Mouse (Mus musculus): Measurements from ENCODE around the gene Prok2. TPM values are rescaled to one million over a fixed set of nuclear protein-coding genes. Genes with fewer than 3 reads are reported as not detected.

Prok2 gene
- total RNA-seq (2021), result not detected
- not detected in 2 replicates for polyA plus RNA-seq (2012; rRNA removed)
- long read RNA-seq, result 0 reads

- intact Hi-C loops (cut with DNase I), result no loop called here
- under 1% methylated on average over 56 of the region's 61 CpGs for WGBS
- H3K36me3 ChIP-seq (ENCODE audit: control insufficient read depth, insufficient read depth, low read length), result no peaks in the 10 kb centered on the region
- no peak within 1 kb of the TSS for H3K9ac ChIP-seq (ENCODE audit: low read depth, low read length)
- no peaks in the 10 kb centered on the region for H3K4me1 ChIP-seq (ENCODE audit: control insufficient read depth, insufficient read depth, low read length)
- H3K4me3 ChIP-seq, result peak within 1 kb of the TSS; percentile 4; the same call in 1 of the 2 replicates
- peak in 1 of 2 experiments; percentile 6 for DNase-seq
- no peak within 1 kb of the TSS for H3K27ac ChIP-seq
- H3K27me3 ChIP-seq (ENCODE audit: control insufficient read depth, insufficient read depth, low read length), result peaks cover 14% of the 10 kb centered on the region
- no peak for TF ChIP-seq POLR2A (IDR thresholded peaks at IDR 0.05; ENCODE audit: insufficient read depth, low read depth, low read length)
- H3K79me2 ChIP-seq (replicated peaks; ENCODE audit: control insufficient read depth, insufficient read depth, low read length), result no peaks in the 10 kb centered on the region
Observed at GRCm38 (mm10) chr6:99725971-99726561, at the start of gene Prok2. TSS of gene Prok2 (minus strand) at chr6:99726392.

DNA sequence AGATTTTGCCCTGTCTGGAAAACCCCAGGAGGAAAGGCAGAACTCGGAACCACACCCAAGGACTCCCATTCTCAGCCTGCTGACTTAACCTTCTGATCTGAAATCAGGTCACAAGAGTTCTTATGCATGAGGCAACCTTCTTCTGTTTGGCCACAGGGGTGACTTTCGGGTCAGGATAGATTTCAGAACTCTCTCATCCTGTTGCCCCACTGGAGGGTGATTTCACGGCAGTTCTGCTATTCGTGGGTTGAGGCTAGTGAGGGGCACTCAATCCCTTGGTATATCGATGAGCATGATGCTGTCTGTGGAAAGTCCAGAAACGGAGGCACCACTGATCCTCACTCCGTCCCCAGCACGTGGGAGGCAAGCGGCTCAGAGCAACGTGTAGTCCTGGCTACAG lies 48.5 kb upstream of the Prok2 start:
- Histone ChIP-seq H3K27ac (no peak overlapping the region), H3K4me1 (ENCODE audit: control insufficient read depth, insufficient read depth, low read length) (no peaks in the 10 kb centered on the region), H3K4me3 (no peak overlapping the region), H3K36me3 (ENCODE audit: control insufficient read depth, insufficient read depth, low read length) (no peaks in the 10 kb centered on the region), H3K9ac (ENCODE audit: low read depth, low read length) (no peak overlapping the region), H3K79me2 (replicated peaks; ENCODE audit: control insufficient read depth, insufficient read depth, low read length) (no peaks in the 10 kb centered on the region), H3K27me3 (ENCODE audit: control insufficient read depth, insufficient read depth, low read length) (no peaks in the 10 kb centered on the region; the same call in 1 of the 2 replicates)
- WGBS, result 73% methylated on average over 10 of the region's 10 CpGs
- intact Hi-C loops (cut with DNase I), result no loop called here
- no peak for DNase-seq
- TF ChIP-seq POLR2A (IDR thresholded peaks at IDR 0.05; ENCODE audit: insufficient read depth, low read depth, low read length) (no peak), EP300 (IDR thresholded peaks at IDR 0.05; ENCODE audit: insufficient read depth, low read depth, low read length) (no peak), CTCF (IDR thresholded peaks at IDR 0.05) (no peak)

DNA sequence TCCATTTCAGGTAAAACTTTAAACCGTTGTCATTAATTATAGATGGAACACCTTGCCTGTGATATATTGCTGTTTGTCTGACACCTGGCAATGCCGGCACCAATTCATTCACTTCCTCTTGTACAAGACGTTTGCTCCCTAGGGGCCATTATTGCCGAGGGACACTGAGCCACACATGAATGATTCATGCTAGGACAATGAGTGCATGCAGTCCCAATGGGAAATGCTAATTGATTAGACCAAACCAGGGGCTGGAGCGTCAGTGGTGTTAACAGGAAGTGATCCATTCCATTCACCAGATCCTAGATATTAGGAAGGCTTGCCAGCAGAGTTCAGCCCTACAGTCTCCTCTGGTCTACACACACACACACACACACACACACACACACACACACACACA lies 42.3 kb upstream of the Prok2 start:
- no peaks in the 10 kb centered on the region for H3K36me3 ChIP-seq (ENCODE audit: control insufficient read depth, insufficient read depth, low read length)
- WGBS, result 30% methylated on average over 5 of the region's 5 CpGs
- intact Hi-C loops (cut with DNase I), result no loop called here
- no peak overlapping the region for H3K27ac ChIP-seq
- H3K9ac ChIP-seq (ENCODE audit: low read depth, low read length), result no peak overlapping the region
- H3K27me3 ChIP-seq (ENCODE audit: control insufficient read depth, insufficient read depth, low read length), result peaks cover 1% of the 10 kb centered on the region; the same call in 1 of the 2 replicates
- no peak for DNase-seq
- H3K4me3 ChIP-seq, result no peak overlapping the region
- no peaks in the 10 kb centered on the region for H3K4me1 ChIP-seq (ENCODE audit: control insufficient read depth, insufficient read depth, low read length)
- TF ChIP-seq CTCF (IDR thresholded peaks at IDR 0.05) (no peak), EP300 (IDR thresholded peaks at IDR 0.05; ENCODE audit: insufficient read depth, low read depth, low read length) (no peak), POLR2A (IDR thresholded peaks at IDR 0.05; ENCODE audit: insufficient read depth, low read depth, low read length) (no peak)
- no peaks in the 10 kb centered on the region for H3K79me2 ChIP-seq (replicated peaks; ENCODE audit: control insufficient read depth, insufficient read depth, low read length)

GRCm38 (mm10) chr6:99764916-99765315 lies 38.7 kb upstream of the Prok2 start:
- Histone ChIP-seq H3K36me3 (ENCODE audit: control insufficient read depth, insufficient read depth, low read length) (no peaks in the 10 kb centered on the region), H3K27ac (no peak overlapping the region), H3K4me3 (no peak overlapping the region), H3K9ac (ENCODE audit: low read depth, low read length) (no peak overlapping the region), H3K27me3 (ENCODE audit: control insufficient read depth, insufficient read depth, low read length) (peaks cover 1% of the 10 kb centered on the region; the same call in 1 of the 2 replicates), H3K4me1 (ENCODE audit: control insufficient read depth, insufficient read depth, low read length) (no peaks in the 10 kb centered on the region), H3K79me2 (replicated peaks; ENCODE audit: control insufficient read depth, insufficient read depth, low read length) (no peaks in the 10 kb centered on the region)
- DNase-seq, result no peak
- intact Hi-C loops (cut with DNase I), result no loop called here
- WGBS, result 47% methylated on average over 3 of the region's 3 CpGs
- TF ChIP-seq EP300 (IDR thresholded peaks at IDR 0.05; ENCODE audit: insufficient read depth, low read depth, low read length) (no peak), CTCF (IDR thresholded peaks at IDR 0.05) (no peak), POLR2A (IDR thresholded peaks at IDR 0.05; ENCODE audit: insufficient read depth, low read depth, low read length) (no peak)

- Histone ChIP-seq H3K27me3 (ENCODE audit: control insufficient read depth, insufficient read depth, low read length) (no peaks in the 10 kb centered on the region; the same call in 1 of the 2 replicates), H3K4me1 (ENCODE audit: control insufficient read depth, insufficient read depth, low read length) (no peaks in the 10 kb centered on the region), H3K36me3 (ENCODE audit: control insufficient read depth, insufficient read depth, low read length) (no peaks in the 10 kb centered on the region), H3K79me2 (replicated peaks; ENCODE audit: control insufficient read depth, insufficient read depth, low read length) (no peaks in the 10 kb centered on the region), H3K27ac (no peak overlapping the region), H3K4me3 (no peak overlapping the region), H3K9ac (ENCODE audit: low read depth, low read length) (no peak overlapping the region)
- intact Hi-C loops (cut with DNase I), result no loop called here
- no peak for DNase-seq
- WGBS, result 67% methylated on average over 14 of the region's 14 CpGs
- no peak for TF ChIP-seq POLR2A (IDR thresholded peaks at IDR 0.05; ENCODE audit: insufficient read depth, low read depth, low read length)
- no peak for TF ChIP-seq CTCF (IDR thresholded peaks at IDR 0.05)
- no peak for TF ChIP-seq EP300 (IDR thresholded peaks at IDR 0.05; ENCODE audit: insufficient read depth, low read depth, low read length)
Observed at GRCm38 (mm10) chr6:99762069-99762985, 36.1 kb upstream of the Prok2 start.

GRCm38 (mm10) chr6:99756105-99756504 lies 29.9 kb upstream of the Prok2 start:
- intact Hi-C loops (cut with DNase I), result no loop called here
- Histone ChIP-seq H3K27me3 (ENCODE audit: control insufficient read depth, insufficient read depth, low read length) (no peaks in the 10 kb centered on the region; the same call in 1 of the 2 replicates), H3K36me3 (ENCODE audit: control insufficient read depth, insufficient read depth, low read length) (no peaks in the 10 kb centered on the region), H3K27ac (no peak overlapping the region), H3K9ac (ENCODE audit: low read depth, low read length) (no peak overlapping the region), H3K4me3 (no peak overlapping the region), H3K4me1 (ENCODE audit: control insufficient read depth, insufficient read depth, low read length) (no peaks in the 10 kb centered on the region), H3K79me2 (replicated peaks; ENCODE audit: control insufficient read depth, insufficient read depth, low read length) (no peaks in the 10 kb centered on the region)
- TF ChIP-seq CTCF (IDR thresholded peaks at IDR 0.05), result no peak
- TF ChIP-seq POLR2A (IDR thresholded peaks at IDR 0.05; ENCODE audit: insufficient read depth, low read depth, low read length), result no peak
- TF ChIP-seq EP300 (IDR thresholded peaks at IDR 0.05; ENCODE audit: insufficient read depth, low read depth, low read length), result no peak
- DNase-seq, result no peak
- WGBS, result 83% methylated on average over 9 of the region's 9 CpGs
